1 mouse cellular context compared by ENCODE assay signal in genomic region chr11:97661648-97662133, GRCm38 (mm10).
TF ChIP-seq lines count a peak whose summit lies in the region.

No protein-coding gene starts in this region.

TF ChIP-seq in CH12.LX, 34 proteins besides CTCF, POLR2A, EP300 and RAD21:
- TF ChIP-seq POLR2AphosphoS2 (IDR thresholded peaks at IDR 0.05; ENCODE audit: low read depth, low read length) (no peak), KAT2A (IDR thresholded peaks at IDR 0.05; ENCODE audit: insufficient replicate concordance, low read length) (no peak), HCFC1 (IDR thresholded peaks at IDR 0.05; ENCODE audit: low read depth, low read length) (peak; percentile 42), MAZ (IDR thresholded peaks at IDR 0.05; ENCODE audit: low read depth, low read length) (peak; percentile 99), ETS1 (conservative IDR thresholded peaks at IDR 0.05; ENCODE audit: low read depth, low read length) (peak; percentile 55), RCOR1 (conservative IDR thresholded peaks at IDR 0.05; ENCODE audit: low read depth, low read length) (no peak), ELF1 (IDR thresholded peaks at IDR 0.05; ENCODE audit: low read depth, low read length) (peak; percentile 88), MEF2A (IDR thresholded peaks at IDR 0.05; ENCODE audit: borderline replicate concordance, low read depth, low read length) (peak; percentile 15; the same call in 1 of the 2 replicates), BHLHE40 (IDR thresholded peaks at IDR 0.05; ENCODE audit: low read depth, low read length) (no peak; the same call in 1 of the 2 replicates), TCF12 (IDR thresholded peaks at IDR 0.05; ENCODE audit: low read depth, low read length) (peak; percentile 62), ZKSCAN1 (IDR thresholded peaks at IDR 0.05; ENCODE audit: borderline replicate concordance, low read depth, low read length) (no peak), CHD2 (IDR thresholded peaks at IDR 0.05; ENCODE audit: low read length) (peak; percentile 66; the same call in 1 of the 2 replicates), TBP (conservative IDR thresholded peaks at IDR 0.05; ENCODE audit: low read depth, low read length) (peak; percentile 68), PAX5 (IDR thresholded peaks at IDR 0.05; ENCODE audit: low read length) (no peak)
